Mouse (Mus musculus): ENCODE measurements around the gene Arsb. TPM values are rescaled to one million over a fixed set of nuclear protein-coding genes. Genes with fewer than 3 reads are reported as not detected.
A peak's percentile ranks its signal among the peaks of the same experiment; 100 is the strongest.

Arsb gene
- total and polyA plus RNA-seq, 2 experiments = 7.3 to 19.1 TPM

- H3K27ac ChIP-seq (replicated peaks; ENCODE audit: insufficient read depth, low read depth, low read length) = no peak overlapping the region
- H3K4me1 ChIP-seq (ENCODE audit: control insufficient read depth, insufficient read depth, low read length) = peaks cover 5% of the 10 kb centered on the region; the same call in 1 of the 2 replicates
- H3K9ac ChIP-seq (ENCODE audit: low read depth, low read length) = no peak overlapping the region
- TF ChIP-seq CTCF (IDR thresholded peaks at IDR 0.05; ENCODE audit: low read depth, low read length) = no peak
- TF ChIP-seq POLR2A (IDR thresholded peaks at IDR 0.05; ENCODE audit: extremely low read depth, insufficient read depth, low read length) = no peak
- WGBS = 90% methylated on average over 2 of the region's 2 CpGs
- no peak overlapping the region for H3K4me3 ChIP-seq (ENCODE audit: insufficient read depth, low read depth, low read length)
- DNase-seq (ENCODE audit: extremely low read depth, low read depth, low spot score) = no peak
- H3K27me3 ChIP-seq (ENCODE audit: control insufficient read depth, insufficient read depth, low read length) = no peaks in the 10 kb centered on the region
- no peaks in the 10 kb centered on the region for H3K79me2 ChIP-seq (ENCODE audit: control insufficient read depth, insufficient read depth, low read length)
- no peaks in the 10 kb centered on the region for H3K36me3 ChIP-seq (ENCODE audit: control insufficient read depth, insufficient read depth, low read length)
Observed at GRCm38 (mm10) chr13:93839721-93840120, 68.3 kb downstream of the Arsb start.

- peaks cover 5% of the 10 kb centered on the region; the same call in 1 of the 2 replicates for H3K4me1 ChIP-seq (ENCODE audit: control insufficient read depth, insufficient read depth, low read length)
- TF ChIP-seq POLR2A (IDR thresholded peaks at IDR 0.05; ENCODE audit: extremely low read depth, insufficient read depth, low read length) = no peak
- no peak for TF ChIP-seq CTCF (IDR thresholded peaks at IDR 0.05; ENCODE audit: low read depth, low read length)
- no peak overlapping the region for H3K4me3 ChIP-seq (ENCODE audit: insufficient read depth, low read depth, low read length)
- H3K27ac ChIP-seq (replicated peaks; ENCODE audit: insufficient read depth, low read depth, low read length) = no peak overlapping the region
- H3K79me2 ChIP-seq (ENCODE audit: control insufficient read depth, insufficient read depth, low read length) = no peaks in the 10 kb centered on the region
- no peak overlapping the region for H3K9ac ChIP-seq (ENCODE audit: low read depth, low read length)
- no peaks in the 10 kb centered on the region for H3K36me3 ChIP-seq (ENCODE audit: control insufficient read depth, insufficient read depth, low read length)
- DNase-seq (ENCODE audit: extremely low read depth, low read depth, low spot score) = no peak
- H3K27me3 ChIP-seq (ENCODE audit: control insufficient read depth, insufficient read depth, low read length) = no peaks in the 10 kb centered on the region
- 100% methylated on average over 2 of the region's 2 CpGs for WGBS
Observed at GRCm38 (mm10) chr13:93840146-93840545, 68.7 kb downstream of the Arsb start.

GRCm38 (mm10) chr13:93846831-93847518 lies 75.5 kb downstream of the Arsb start:
- DNase-seq (ENCODE audit: extremely low read depth, low read depth, low spot score) = no peak
- Histone ChIP-seq H3K36me3 (ENCODE audit: control insufficient read depth, insufficient read depth, low read length) (no peaks in the 10 kb centered on the region), H3K9ac (ENCODE audit: low read depth, low read length) (no peak overlapping the region), H3K4me1 (ENCODE audit: control insufficient read depth, insufficient read depth, low read length) (peaks cover 4% of the 10 kb centered on the region), H3K4me3 (ENCODE audit: insufficient read depth, low read depth, low read length) (no peak overlapping the region), H3K27ac (replicated peaks; ENCODE audit: insufficient read depth, low read depth, low read length) (peak overlapping the region; percentile 42), H3K79me2 (ENCODE audit: control insufficient read depth, insufficient read depth, low read length) (no peaks in the 10 kb centered on the region), H3K27me3 (ENCODE audit: control insufficient read depth, insufficient read depth, low read length) (no peaks in the 10 kb centered on the region)
- no peak for TF ChIP-seq POLR2A (IDR thresholded peaks at IDR 0.05; ENCODE audit: extremely low read depth, insufficient read depth, low read length)
- no peak for TF ChIP-seq CTCF (IDR thresholded peaks at IDR 0.05; ENCODE audit: low read depth, low read length)
- 59% methylated on average over 10 of the region's 10 CpGs for WGBS

- WGBS = 19% methylated on average over 4 of the region's 4 CpGs
- peak; percentile 89 for DNase-seq (ENCODE audit: extremely low read depth, low read depth, low spot score)
- Histone ChIP-seq H3K27ac (replicated peaks; ENCODE audit: insufficient read depth, low read depth, low read length) (no peak overlapping the region), H3K36me3 (ENCODE audit: control insufficient read depth, insufficient read depth, low read length) (no peaks in the 10 kb centered on the region), H3K9ac (ENCODE audit: low read depth, low read length) (no peak overlapping the region), H3K79me2 (ENCODE audit: control insufficient read depth, insufficient read depth, low read length) (no peaks in the 10 kb centered on the region), H3K4me3 (ENCODE audit: insufficient read depth, low read depth, low read length) (no peak overlapping the region), H3K27me3 (ENCODE audit: control insufficient read depth, insufficient read depth, low read length) (no peaks in the 10 kb centered on the region), H3K4me1 (ENCODE audit: control insufficient read depth, insufficient read depth, low read length) (peaks cover 4% of the 10 kb centered on the region)
- TF ChIP-seq CTCF (IDR thresholded peaks at IDR 0.05; ENCODE audit: low read depth, low read length) (no peak), POLR2A (IDR thresholded peaks at IDR 0.05; ENCODE audit: extremely low read depth, insufficient read depth, low read length) (no peak)
Observed at GRCm38 (mm10) chr13:93847614-93848013, 76.2 kb downstream of the Arsb start.

- DNase-seq (ENCODE audit: extremely low read depth, low read depth, low spot score) = no peak
- Histone ChIP-seq H3K4me1 (ENCODE audit: control insufficient read depth, insufficient read depth, low read length) (peaks cover 4% of the 10 kb centered on the region), H3K27ac (replicated peaks; ENCODE audit: insufficient read depth, low read depth, low read length) (no peak overlapping the region), H3K79me2 (ENCODE audit: control insufficient read depth, insufficient read depth, low read length) (no peaks in the 10 kb centered on the region), H3K9ac (ENCODE audit: low read depth, low read length) (no peak overlapping the region), H3K36me3 (ENCODE audit: control insufficient read depth, insufficient read depth, low read length) (no peaks in the 10 kb centered on the region), H3K4me3 (ENCODE audit: insufficient read depth, low read depth, low read length) (no peak overlapping the region), H3K27me3 (ENCODE audit: control insufficient read depth, insufficient read depth, low read length) (no peaks in the 10 kb centered on the region)
- 98% methylated on average over 6 of the region's 6 CpGs for WGBS
- TF ChIP-seq CTCF (IDR thresholded peaks at IDR 0.05; ENCODE audit: low read depth, low read length) (no peak), POLR2A (IDR thresholded peaks at IDR 0.05; ENCODE audit: extremely low read depth, insufficient read depth, low read length) (no peak)
Observed at GRCm38 (mm10) chr13:93848615-93849014, 77.2 kb downstream of the Arsb start.

GRCm38 (mm10) chr13:93849751-93850355 lies 78.4 kb downstream of the Arsb start:
- no peak for DNase-seq (ENCODE audit: extremely low read depth, low read depth, low spot score)
- Histone ChIP-seq H3K4me3 (ENCODE audit: insufficient read depth, low read depth, low read length) (no peak overlapping the region), H3K27ac (replicated peaks; ENCODE audit: insufficient read depth, low read depth, low read length) (no peak overlapping the region), H3K79me2 (ENCODE audit: control insufficient read depth, insufficient read depth, low read length) (no peaks in the 10 kb centered on the region), H3K9ac (ENCODE audit: low read depth, low read length) (no peak overlapping the region), H3K4me1 (ENCODE audit: control insufficient read depth, insufficient read depth, low read length) (peaks cover 4% of the 10 kb centered on the region), H3K27me3 (ENCODE audit: control insufficient read depth, insufficient read depth, low read length) (no peaks in the 10 kb centered on the region), H3K36me3 (ENCODE audit: control insufficient read depth, insufficient read depth, low read length) (no peaks in the 10 kb centered on the region)
- TF ChIP-seq CTCF (IDR thresholded peaks at IDR 0.05; ENCODE audit: low read depth, low read length) (no peak), POLR2A (IDR thresholded peaks at IDR 0.05; ENCODE audit: extremely low read depth, insufficient read depth, low read length) (no peak)
- 89% methylated on average over 5 of the region's 5 CpGs for WGBS
